Mouse (Mus musculus): ENCODE measurements at regions not wholly inside any gene's neighbourhood (a gene's known extent, or its start where the extent isn't known, plus 50 kb on each side); places are given as distances from the start of the nearest gene placed in this dataset.

GRCm38 (mm10) chr12:35711549-35712070 is 176.8 kb upstream of the Ahr start:
- Histone ChIP-seq H3K9me3 (no peaks in the 10 kb centered on the region), H3K4me3 (no peak overlapping the region), H3K27me3 (no peaks in the 10 kb centered on the region), H3K27ac (replicated peaks) (no peak overlapping the region), H3K4me2 (no peak overlapping the region), H3K36me3 (no peaks in the 10 kb centered on the region), H3K9ac (no peak overlapping the region), H3K4me1 (replicated peaks) (no peaks in the 10 kb centered on the region)
- WGBS: 92% methylated on average over 6 of the region's 6 CpGs
- no peak for ATAC-seq (ENCODE audit: low FRiP score, low read depth)

DNA sequence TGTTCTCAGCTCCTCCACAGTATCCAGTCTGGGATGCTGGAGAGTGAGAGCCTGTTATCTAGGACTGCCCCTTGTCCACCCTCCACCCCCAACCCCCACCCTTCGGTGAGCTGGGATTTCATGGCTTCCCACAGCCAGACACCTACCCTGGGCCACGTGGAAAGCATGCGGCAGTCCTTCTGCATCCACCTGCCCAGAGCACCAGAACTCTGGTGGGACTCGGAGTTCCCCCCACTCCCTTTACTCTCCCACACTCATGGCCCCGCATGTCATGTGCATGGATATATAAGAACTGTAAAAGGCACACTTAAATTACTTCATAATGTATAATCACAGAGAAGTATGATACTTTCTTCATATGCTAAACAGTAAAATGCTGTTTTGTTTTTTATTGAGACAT is 175.5 kb upstream of the Ahr start:
- H3K4me2 ChIP-seq: no peak overlapping the region
- no peak overlapping the region for H3K4me3 ChIP-seq
- no peaks in the 10 kb centered on the region for H3K36me3 ChIP-seq
- 69% methylated on average over 5 of the region's 5 CpGs for WGBS
- H3K27ac ChIP-seq (replicated peaks): no peak overlapping the region
- ATAC-seq (ENCODE audit: low FRiP score, low read depth): no peak
- H3K9me3 ChIP-seq: no peaks in the 10 kb centered on the region
- H3K4me1 ChIP-seq (replicated peaks): no peaks in the 10 kb centered on the region
- H3K9ac ChIP-seq: no peak overlapping the region
- no peaks in the 10 kb centered on the region for H3K27me3 ChIP-seq

GRCm38 (mm10) chr12:35703479-35703878 is 168.6 kb upstream of the Ahr start:
- 87% methylated on average over 2 of the region's 2 CpGs for WGBS

DNA sequence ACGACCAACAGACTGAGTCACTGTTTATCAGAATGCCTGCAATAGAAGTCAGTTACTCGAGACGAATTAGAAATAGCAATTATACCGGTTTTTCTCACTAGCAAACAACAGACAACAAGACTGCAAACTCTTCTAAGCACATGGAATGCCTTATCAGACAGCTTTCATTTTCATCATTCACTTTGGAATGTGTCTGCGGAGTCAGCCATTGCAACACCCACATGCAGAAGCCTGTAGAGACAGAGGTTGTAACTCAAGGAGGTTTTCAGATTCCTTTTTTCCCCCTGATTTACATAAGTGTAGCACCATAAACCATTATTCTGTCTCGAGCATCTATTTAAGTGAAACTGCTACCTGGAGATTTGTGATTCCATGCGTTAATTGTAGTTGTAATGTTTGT is 167.8 kb upstream of the Ahr start:
- Histone ChIP-seq H3K9ac (no peak overlapping the region), H3K4me3 (no peak overlapping the region), H3K27me3 (no peaks in the 10 kb centered on the region), H3K4me1 (replicated peaks) (no peaks in the 10 kb centered on the region), H3K36me3 (no peaks in the 10 kb centered on the region), H3K4me2 (no peak overlapping the region), H3K27ac (replicated peaks) (no peak overlapping the region), H3K9me3 (no peaks in the 10 kb centered on the region)
- ATAC-seq (ENCODE audit: low FRiP score, low read depth): no peak
- WGBS: 74% methylated on average over 7 of the region's 7 CpGs

More at GRCm38 (mm10) chr12:35703479-35703878, 168.6 kb upstream of the Ahr start:
- no peak overlapping the region for H3K4me3 ChIP-seq
- H3K36me3 ChIP-seq: no peaks in the 10 kb centered on the region
- H3K4me1 ChIP-seq (replicated peaks): no peaks in the 10 kb centered on the region
- no peaks in the 10 kb centered on the region for H3K27me3 ChIP-seq
- H3K9me3 ChIP-seq: no peaks in the 10 kb centered on the region
- ATAC-seq (ENCODE audit: low FRiP score, low read depth): no peak
- H3K27ac ChIP-seq (replicated peaks): no peak overlapping the region
- no peak overlapping the region for H3K4me2 ChIP-seq
- no peak overlapping the region for H3K9ac ChIP-seq

DNA sequence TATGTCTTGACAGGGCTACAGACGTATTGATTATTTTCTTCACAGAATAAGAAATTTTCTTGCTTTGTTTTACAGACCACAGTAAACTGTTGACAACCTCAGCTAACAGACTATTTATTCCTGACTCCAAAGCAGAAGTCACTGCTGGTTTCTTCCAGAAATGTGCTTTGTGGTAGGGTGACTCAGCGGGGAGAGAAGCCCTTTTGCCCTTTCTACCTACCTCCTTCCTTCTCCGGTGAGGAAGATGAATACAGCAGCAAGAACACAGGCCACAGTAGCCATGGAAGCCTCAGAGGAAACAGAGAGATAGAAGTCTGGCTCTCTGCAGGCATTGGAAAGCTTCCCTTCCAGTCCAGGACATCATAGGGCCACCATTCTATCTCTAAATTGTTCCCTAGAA is 159.4 kb upstream of the Ahr start:
- Histone ChIP-seq H3K9ac (no peak overlapping the region), H3K4me1 (replicated peaks) (no peaks in the 10 kb centered on the region)
- 76% methylated on average over 3 of the region's 3 CpGs for WGBS

GRCm38 (mm10) chr12:35690914-35691313 is 156.1 kb upstream of the Ahr start:
- H3K9ac ChIP-seq: no peak overlapping the region
- H3K4me3 ChIP-seq: no peak overlapping the region
- no peaks in the 10 kb centered on the region for H3K4me1 ChIP-seq (replicated peaks)
- H3K27ac ChIP-seq (replicated peaks): no peak overlapping the region
- no peaks in the 10 kb centered on the region for H3K36me3 ChIP-seq
- no peak overlapping the region for H3K4me2 ChIP-seq
- no peaks in the 10 kb centered on the region for H3K9me3 ChIP-seq
- ATAC-seq (ENCODE audit: low FRiP score, low read depth): no peak
- H3K27me3 ChIP-seq: no peaks in the 10 kb centered on the region
- 89% methylated on average over 3 of the region's 3 CpGs for WGBS

More for the DNA sequence above, 159.4 kb upstream of the Ahr start:
- Histone ChIP-seq H3K36me3 (no peaks in the 10 kb centered on the region), H3K27me3 (no peaks in the 10 kb centered on the region), H3K4me2 (no peak overlapping the region), H3K4me3 (no peak overlapping the region), H3K9me3 (no peaks in the 10 kb centered on the region), H3K27ac (replicated peaks) (no peak overlapping the region)
- ATAC-seq (ENCODE audit: low FRiP score, low read depth): no peak

GRCm38 (mm10) chr12:35686231-35686630 is 151.4 kb upstream of the Ahr start:
- no peaks in the 10 kb centered on the region for H3K36me3 ChIP-seq
- no peaks in the 10 kb centered on the region for H3K27me3 ChIP-seq
- H3K9ac ChIP-seq: no peak overlapping the region
- no peaks in the 10 kb centered on the region for H3K4me1 ChIP-seq (replicated peaks)
- ATAC-seq (ENCODE audit: low FRiP score, low read depth): no peak
- no peak overlapping the region for H3K27ac ChIP-seq (replicated peaks)
- no peaks in the 10 kb centered on the region for H3K9me3 ChIP-seq
- H3K4me2 ChIP-seq: no peak overlapping the region
- 91% methylated on average over 2 of the region's 2 CpGs for WGBS
- no peak overlapping the region for H3K4me3 ChIP-seq

- Histone ChIP-seq H3K36me3 (no peaks in the 10 kb centered on the region), H3K9me3 (no peaks in the 10 kb centered on the region), H3K27me3 (no peaks in the 10 kb centered on the region), H3K4me1 (replicated peaks) (no peaks in the 10 kb centered on the region), H3K4me3 (no peak overlapping the region), H3K9ac (no peak overlapping the region), H3K27ac (replicated peaks) (no peak overlapping the region), H3K4me2 (no peak overlapping the region)
- 73% methylated on average over 3 of the region's 3 CpGs for WGBS
- ATAC-seq (ENCODE audit: low FRiP score, low read depth): no peak
Measured at GRCm38 (mm10) chr12:35685189-35685588, 150.4 kb upstream of the Ahr start.

DNA sequence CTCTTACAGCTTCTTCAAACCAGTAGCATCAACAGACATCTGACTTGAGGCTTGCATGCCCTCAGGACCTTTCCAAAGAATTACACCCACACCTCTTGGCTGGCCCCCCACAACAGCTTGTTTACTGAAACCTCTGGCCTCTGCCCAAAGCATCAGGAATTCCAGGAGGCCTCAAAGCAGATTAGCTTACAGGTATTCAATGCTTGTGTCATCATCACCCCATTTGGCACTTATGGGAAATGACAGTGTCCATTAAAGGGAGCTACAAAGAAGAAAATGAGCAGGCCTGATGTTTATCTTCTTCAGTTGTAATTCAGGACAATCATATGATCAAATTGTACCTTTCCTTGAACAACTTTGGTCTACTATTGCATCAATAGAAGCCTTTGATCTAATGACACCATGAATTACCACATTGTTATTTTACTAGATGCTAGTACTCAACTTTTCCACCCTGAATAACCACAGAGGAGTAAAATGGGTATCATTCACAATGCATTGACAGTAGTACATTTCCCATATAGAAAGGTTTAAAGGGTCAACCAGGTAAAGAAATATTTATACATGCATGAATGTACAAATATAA is 147.1 kb upstream of the Ahr start:
- Histone ChIP-seq H3K27ac (replicated peaks) (no peak overlapping the region), H3K27me3 (no peaks in the 10 kb centered on the region), H3K4me1 (replicated peaks) (no peaks in the 10 kb centered on the region), H3K9ac (no peak overlapping the region), H3K36me3 (no peaks in the 10 kb centered on the region), H3K4me2 (no peak overlapping the region), H3K9me3 (no peaks in the 10 kb centered on the region), H3K4me3 (no peak overlapping the region)
- no peak for ATAC-seq (ENCODE audit: low FRiP score, low read depth)

- ATAC-seq (ENCODE audit: low FRiP score, low read depth): no peak
- Histone ChIP-seq H3K4me3 (no peak overlapping the region), H3K27ac (replicated peaks) (no peak overlapping the region), H3K9ac (no peak overlapping the region), H3K36me3 (no peaks in the 10 kb centered on the region), H3K4me2 (no peak overlapping the region), H3K4me1 (replicated peaks) (no peaks in the 10 kb centered on the region), H3K27me3 (no peaks in the 10 kb centered on the region), H3K9me3 (no peaks in the 10 kb centered on the region)
- WGBS: 85% methylated on average over 4 of the region's 4 CpGs
Measured at GRCm38 (mm10) chr12:35679903-35680302, 145.1 kb upstream of the Ahr start.

DNA sequence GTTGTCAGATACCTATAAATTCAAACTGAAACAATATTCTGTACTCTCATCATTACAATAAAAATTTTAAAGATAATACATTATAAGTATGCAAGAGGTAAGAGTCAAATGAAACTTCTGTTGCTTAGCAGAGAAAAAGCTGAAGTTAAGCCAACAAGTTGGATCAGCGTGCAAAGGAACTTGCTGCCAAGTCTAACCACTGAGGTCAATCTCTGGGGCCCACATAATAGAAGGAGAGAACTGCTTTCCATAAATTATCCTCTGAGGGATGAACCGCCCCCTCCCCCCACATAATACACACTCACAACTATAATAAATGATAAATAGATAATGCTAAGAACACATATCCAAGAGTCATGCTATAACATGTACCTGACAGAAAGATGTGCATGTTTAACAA is 144.2 kb upstream of the Ahr start:
- no peaks in the 10 kb centered on the region for H3K9me3 ChIP-seq
- no peak overlapping the region for H3K4me2 ChIP-seq
- no peaks in the 10 kb centered on the region for H3K27me3 ChIP-seq
- no peaks in the 10 kb centered on the region for H3K4me1 ChIP-seq (replicated peaks)
- H3K4me3 ChIP-seq: no peak overlapping the region
- H3K36me3 ChIP-seq: no peaks in the 10 kb centered on the region
- 63% methylated on average over 2 of the region's 2 CpGs for WGBS
- no peak overlapping the region for H3K27ac ChIP-seq (replicated peaks)
- H3K9ac ChIP-seq: no peak overlapping the region
- no peak for ATAC-seq (ENCODE audit: low FRiP score, low read depth)

- ATAC-seq (ENCODE audit: low FRiP score, low read depth): no peak
- Histone ChIP-seq H3K4me2 (no peak overlapping the region), H3K9ac (no peak overlapping the region), H3K27ac (replicated peaks) (no peak overlapping the region), H3K4me1 (replicated peaks) (no peaks in the 10 kb centered on the region), H3K36me3 (no peaks in the 10 kb centered on the region), H3K9me3 (no peaks in the 10 kb centered on the region), H3K27me3 (no peaks in the 10 kb centered on the region), H3K4me3 (no peak overlapping the region)
- 52% methylated on average over 6 of the region's 6 CpGs for WGBS
Measured at GRCm38 (mm10) chr12:35674487-35674886, 139.6 kb upstream of the Ahr start.

GRCm38 (mm10) chr12:35670980-35671379 is 136.1 kb upstream of the Ahr start:
- Histone ChIP-seq H3K4me3 (no peak overlapping the region), H3K4me1 (replicated peaks) (no peaks in the 10 kb centered on the region), H3K9me3 (no peaks in the 10 kb centered on the region), H3K27me3 (no peaks in the 10 kb centered on the region), H3K27ac (replicated peaks) (no peak overlapping the region), H3K4me2 (no peak overlapping the region), H3K9ac (no peak overlapping the region), H3K36me3 (no peaks in the 10 kb centered on the region)
- ATAC-seq (ENCODE audit: low FRiP score, low read depth): no peak
- 92% methylated on average over 4 of the region's 4 CpGs for WGBS

Measured in hindbrain, embryonic 15.5 days (tissue).